Mouse (Mus musculus) embryo, embryonic 11.5 days (tissue): ENCODE measurements around the gene Ufm1.

Experiments used
- DNase-seq: peaks from one replicate; pipeline ENCODE4 v3.0.0-alpha.2; 2012; ENCODE audit warnings: low read depth, low spot score

The Ufm1 gene

GRCm38 (mm10) chr3:53863383-53864220 is at the start of gene Ufm1:
Ufm1 (minus strand) TSS chr3:53863830.
- DNase-seq, result peak; percentile 84

GRCm38 (mm10) chr3:53890619-53891540 is 27.2 kb upstream of the Ufm1 start:
- DNase-seq, result no peak

- DNase-seq, result no peak
These were observed 8.0 kb upstream of the Ufm1 start for GRCm38 (mm10) chr3:53871596-53871995.

GRCm38 (mm10) chr3:53870482-53870881 is 6.9 kb upstream of the Ufm1 start:
- DNase-seq, result no peak

GRCm38 (mm10) chr3:53869263-53869662 is 5.6 kb upstream of the Ufm1 start:
- no peak for DNase-seq

GRCm38 (mm10) chr3:53868212-53868611 is 4.6 kb upstream of the Ufm1 start:
- no peak for DNase-seq

- DNase-seq, result no peak
These were observed 8.8 kb downstream of the Ufm1 start for GRCm38 (mm10) chr3:53854831-53855230.

GRCm38 (mm10) chr3:53854261-53854660 is 9.4 kb downstream of the Ufm1 start:
- no peak for DNase-seq

- no peak for DNase-seq
These were observed 15.4 kb downstream of the Ufm1 start for GRCm38 (mm10) chr3:53848262-53848661.

- DNase-seq, result no peak
These were observed 15.9 kb downstream of the Ufm1 start for GRCm38 (mm10) chr3:53847726-53848125.

GRCm38 (mm10) chr3:53846206-53846928 is 17.3 kb downstream of the Ufm1 start:
- no peak for DNase-seq

- DNase-seq, result no peak
These were observed 18.8 kb downstream of the Ufm1 start, which contains the start of gene Gm10985 for GRCm38 (mm10) chr3:53844786-53845185. Gm10985 (plus strand) TSS chr3:53845086.

GRCm38 (mm10) chr3:53834238-53834637 is 29.4 kb downstream of the Ufm1 start:
- no peak for DNase-seq

GRCm38 (mm10) chr3:53813421-53813977 is 50.1 kb downstream of the Ufm1 start:
- peak; percentile 38 for DNase-seq
